Mouse (Mus musculus) activated CD4-positive, CD25-positive, alpha-beta regulatory T cell, adult 4 months (primary cell): ENCODE measurements at regions not wholly inside any gene's neighbourhood (a gene's known extent, or its start where the extent isn't known, plus 50 kb on each side); places are given as distances from the start of the nearest gene placed in this dataset.

Experiments used
- ATAC-seq: one replicate; pipeline ENCODE4 v1.8.0; 2017

DNA sequence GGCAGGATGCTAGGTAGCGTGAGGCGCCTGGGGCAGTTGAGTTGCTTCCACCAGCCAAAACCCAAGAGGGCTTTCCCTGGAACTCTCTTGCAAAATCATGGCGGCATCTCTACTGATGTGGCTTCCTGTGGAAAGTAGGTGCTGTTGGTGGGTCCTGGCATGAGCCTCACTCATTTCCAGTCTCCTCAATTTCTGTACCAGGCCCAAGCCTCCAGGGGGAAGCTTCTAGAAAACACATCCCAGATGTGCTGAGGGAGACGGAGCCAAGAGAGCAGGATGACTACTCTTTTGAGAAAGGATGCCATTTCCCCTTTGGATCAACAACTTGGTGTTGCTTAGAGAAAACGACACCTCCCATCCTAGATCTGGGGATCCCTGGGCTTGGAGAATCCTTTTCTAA lies 50.9 kb upstream of the 1600014C23Rik start:
- ATAC-seq, result no peak
